ENCODE assay signal across 16 mouse cellular contexts in the genomic region with DNA sequence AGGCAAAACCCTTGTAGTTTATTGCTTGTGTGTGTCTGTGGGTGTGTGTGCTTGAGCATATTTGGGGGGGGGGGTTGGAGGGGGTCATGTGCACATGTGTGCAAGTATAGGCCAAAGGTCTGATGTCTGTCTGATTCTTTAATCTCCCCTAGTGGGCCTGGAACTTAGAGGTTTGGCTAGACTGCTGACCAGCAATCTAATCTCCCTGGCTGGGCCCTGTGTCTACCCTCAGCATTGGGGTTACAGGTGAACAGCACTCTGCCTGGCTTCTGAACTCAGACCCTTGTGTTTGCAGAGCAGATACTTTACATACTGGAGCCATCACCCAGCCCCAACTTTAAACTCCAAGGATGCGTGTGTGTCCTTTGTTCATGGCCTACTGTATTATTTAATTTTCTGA. TPM values are rescaled to one million over a fixed set of nuclear protein-coding genes. Genes with fewer than 3 reads are reported as not detected.
"Had no signal": no experiment of that assay in that cellular context is flagged by ENCODE, and none has a peak within 500 bp of the region (broad histone marks: within the 10 kb centered on the region; RNA-seq: fewer than 3 reads in every experiment).

No protein-coding gene starts in this region.

- ATAC-seq: midbrain, embryonic 15.5 days had no signal

- H3K4me3 ChIP-seq: layer of hippocampus, adult 2 months; limb, embryonic 12.5 days; midbrain, embryonic 10.5 days; midbrain, embryonic 15.5 days; neural tube, embryonic 15.5 days had no signal

- H3K27ac ChIP-seq: layer of hippocampus, adult 2 months; limb, embryonic 12.5 days; liver, embryonic 14.5 days; midbrain, embryonic 10.5 days; midbrain, embryonic 15.5 days; neural tube, embryonic 15.5 days had no signal

- H3K9ac ChIP-seq: limb, embryonic 12.5 days; liver, embryonic 14.5 days; midbrain, embryonic 15.5 days had no signal

- H3K4me2 ChIP-seq: limb, embryonic 12.5 days; midbrain, embryonic 15.5 days; neural tube, embryonic 15.5 days had no signal

- H3K9me3 ChIP-seq: limb, embryonic 12.5 days; midbrain, embryonic 10.5 days; midbrain, embryonic 15.5 days; neural tube, embryonic 15.5 days had no signal

- DNase-seq: kidney, postnatal 10 days; kidney, postnatal 4 days; lung, adult 18-20 months; lung, postnatal 10 days; lung, postnatal 4 days; right cerebral cortex, adult 18-20 months; right cerebral cortex, postnatal 25 days; thymus, adult 18-20 months; thymus, postnatal 14 days had no signal

- H3K27me3 ChIP-seq: limb, embryonic 12.5 days; midbrain, embryonic 15.5 days; neural tube, embryonic 15.5 days had no signal

- H3K36me3 ChIP-seq: midbrain, embryonic 10.5 days; midbrain, embryonic 15.5 days; neural tube, embryonic 15.5 days had no signal

RNA-seq across cellular contexts. Expression of a gene that starts 45.1 kb away (rescaled TPM):
- total RNA-seq: liver, adult 2 months had no signal
- polyA plus RNA-seq: liver, adult 2 months; midbrain, embryonic 10.5 days; midbrain, embryonic 15.5 days had no signal
